Mouse (Mus musculus): ENCODE measurements at regions not wholly inside any gene's neighbourhood (a gene's known extent, or its start where the extent isn't known, plus 50 kb on each side); places are given as distances from the start of the nearest gene placed in this dataset.

GRCm38 (mm10) chr10:126531950-126532349 is 369.2 kb downstream of the Atp23 start:
- 57% methylated on average over 3 of the region's 3 CpGs for WGBS
- Histone ChIP-seq H3K4me2 (no peak overlapping the region), H3K9me3 (no peaks in the 10 kb centered on the region)

GRCm38 (mm10) chr10:126531368-126531767 is 369.8 kb downstream of the Atp23 start:
- Histone ChIP-seq H3K9ac (replicated peaks) (no peak overlapping the region), H3K36me3 (no peaks in the 10 kb centered on the region), H3K27me3 (no peaks in the 10 kb centered on the region), H3K9me3 (no peaks in the 10 kb centered on the region), H3K4me3 (replicated peaks) (no peak overlapping the region), H3K4me1 (replicated peaks) (0 out of 2 replicates have a peak, but pooled peaks cover 8% of the 10 kb centered on the region), H3K27ac (no peak overlapping the region), H3K4me2 (no peak overlapping the region)
- no peak for ATAC-seq (ENCODE audit: insufficient number of reproducible peaks, insufficient read depth, low FRiP score, low TSS enrichment, low read depth)
- 74% methylated on average over 1 of the region's 1 CpGs for WGBS

More at GRCm38 (mm10) chr10:126531950-126532349, 369.2 kb downstream of the Atp23 start:
- no peak overlapping the region for H3K4me3 ChIP-seq (replicated peaks)
- 0 out of 2 replicates have a peak, but pooled peaks cover 8% of the 10 kb centered on the region for H3K4me1 ChIP-seq (replicated peaks)
- no peaks in the 10 kb centered on the region for H3K36me3 ChIP-seq
- no peaks in the 10 kb centered on the region for H3K27me3 ChIP-seq
- no peak overlapping the region for H3K9ac ChIP-seq (replicated peaks)
- no peak for ATAC-seq (ENCODE audit: insufficient number of reproducible peaks, insufficient read depth, low FRiP score, low TSS enrichment, low read depth)
- no peak overlapping the region for H3K27ac ChIP-seq

- H3K27me3 ChIP-seq = no peaks in the 10 kb centered on the region
- H3K4me3 ChIP-seq (replicated peaks) = no peak overlapping the region
- H3K9ac ChIP-seq (replicated peaks) = no peak overlapping the region
- H3K36me3 ChIP-seq = no peaks in the 10 kb centered on the region
- H3K27ac ChIP-seq = no peak overlapping the region
- no peak for ATAC-seq (ENCODE audit: insufficient number of reproducible peaks, insufficient read depth, low FRiP score, low TSS enrichment, low read depth)
- H3K9me3 ChIP-seq = no peaks in the 10 kb centered on the region
- no peak overlapping the region for H3K4me2 ChIP-seq
- 84% methylated on average over 2 of the region's 2 CpGs for WGBS
- H3K4me1 ChIP-seq (replicated peaks) = 0 out of 2 replicates have a peak, but pooled peaks cover 2% of the 10 kb centered on the region
These were observed 372.4 kb downstream of the Atp23 start for GRCm38 (mm10) chr10:126528801-126529200.

GRCm38 (mm10) chr10:126526186-126526585 is 375.0 kb downstream of the Atp23 start:
- H3K4me2 ChIP-seq = no peak overlapping the region
- H3K4me1 ChIP-seq (replicated peaks) = peaks cover 16% of the 10 kb centered on the region
- no peak for ATAC-seq (ENCODE audit: insufficient number of reproducible peaks, insufficient read depth, low FRiP score, low TSS enrichment, low read depth)
- no peaks in the 10 kb centered on the region for H3K36me3 ChIP-seq
- H3K9ac ChIP-seq (replicated peaks) = no peak overlapping the region
- 77% methylated on average over 5 of the region's 5 CpGs for WGBS
- H3K27ac ChIP-seq = no peak overlapping the region
- H3K9me3 ChIP-seq = no peaks in the 10 kb centered on the region
- no peak overlapping the region for H3K4me3 ChIP-seq (replicated peaks)
- H3K27me3 ChIP-seq = no peaks in the 10 kb centered on the region

- no peak for ATAC-seq (ENCODE audit: insufficient number of reproducible peaks, insufficient read depth, low FRiP score, low TSS enrichment, low read depth)
- H3K27ac ChIP-seq = peak overlapping the region; percentile 73
- no peaks in the 10 kb centered on the region for H3K27me3 ChIP-seq
- H3K4me3 ChIP-seq (replicated peaks) = no peak overlapping the region
- no peaks in the 10 kb centered on the region for H3K36me3 ChIP-seq
- H3K4me2 ChIP-seq = no peak overlapping the region
- peaks cover 21% of the 10 kb centered on the region for H3K4me1 ChIP-seq (replicated peaks)
- no peaks in the 10 kb centered on the region for H3K9me3 ChIP-seq
- 35% methylated on average over 7 of the region's 7 CpGs for WGBS
- no peak overlapping the region for H3K9ac ChIP-seq (replicated peaks)
These were observed 379.0 kb downstream of the Atp23 start for GRCm38 (mm10) chr10:126521836-126522815.

GRCm38 (mm10) chr10:126520973-126521372 is 380.2 kb downstream of the Atp23 start:
- Histone ChIP-seq H3K4me2 (no peak overlapping the region), H3K4me3 (replicated peaks) (no peak overlapping the region), H3K36me3 (no peaks in the 10 kb centered on the region), H3K9ac (replicated peaks) (no peak overlapping the region), H3K27ac (no peak overlapping the region), H3K4me1 (replicated peaks) (peaks cover 21% of the 10 kb centered on the region), H3K27me3 (no peaks in the 10 kb centered on the region), H3K9me3 (no peaks in the 10 kb centered on the region)
- ATAC-seq (ENCODE audit: insufficient number of reproducible peaks, insufficient read depth, low FRiP score, low TSS enrichment, low read depth) = no peak
- 74% methylated on average over 9 of the region's 9 CpGs for WGBS

- H3K4me3 ChIP-seq (replicated peaks) = no peak overlapping the region
- H3K27ac ChIP-seq = no peak overlapping the region
- H3K36me3 ChIP-seq = no peaks in the 10 kb centered on the region
- no peak overlapping the region for H3K4me2 ChIP-seq
- H3K27me3 ChIP-seq = no peaks in the 10 kb centered on the region
- H3K9ac ChIP-seq (replicated peaks) = no peak overlapping the region
- no peaks in the 10 kb centered on the region for H3K9me3 ChIP-seq
- 59% methylated on average over 7 of the region's 7 CpGs for WGBS
- H3K4me1 ChIP-seq (replicated peaks) = no peaks in the 10 kb centered on the region
- ATAC-seq (ENCODE audit: insufficient number of reproducible peaks, insufficient read depth, low FRiP score, low TSS enrichment, low read depth) = no peak
These were observed 388.0 kb downstream of the Atp23 start for GRCm38 (mm10) chr10:126513185-126513584.

GRCm38 (mm10) chr10:126511511-126511910 is 389.6 kb downstream of the Atp23 start:
- no peak overlapping the region for H3K27ac ChIP-seq
- no peak overlapping the region for H3K4me2 ChIP-seq
- 96% methylated on average over 10 of the region's 10 CpGs for WGBS
- ATAC-seq (ENCODE audit: insufficient number of reproducible peaks, insufficient read depth, low FRiP score, low TSS enrichment, low read depth) = no peak
- no peaks in the 10 kb centered on the region for H3K36me3 ChIP-seq
- no peak overlapping the region for H3K9ac ChIP-seq (replicated peaks)
- H3K4me3 ChIP-seq (replicated peaks) = no peak overlapping the region
- no peaks in the 10 kb centered on the region for H3K4me1 ChIP-seq (replicated peaks)
- H3K27me3 ChIP-seq = no peaks in the 10 kb centered on the region
- no peaks in the 10 kb centered on the region for H3K9me3 ChIP-seq

GRCm38 (mm10) chr10:126505988-126506387 is 395.2 kb downstream of the Atp23 start:
- no peak overlapping the region for H3K27ac ChIP-seq
- no peaks in the 10 kb centered on the region for H3K36me3 ChIP-seq
- H3K9me3 ChIP-seq = no peaks in the 10 kb centered on the region
- no peak for ATAC-seq (ENCODE audit: insufficient number of reproducible peaks, insufficient read depth, low FRiP score, low TSS enrichment, low read depth)
- no peaks in the 10 kb centered on the region for H3K27me3 ChIP-seq
- no peak overlapping the region for H3K9ac ChIP-seq (replicated peaks)
- H3K4me3 ChIP-seq (replicated peaks) = no peak overlapping the region
- 88% methylated on average over 5 of the region's 5 CpGs for WGBS
- H3K4me2 ChIP-seq = no peak overlapping the region
- H3K4me1 ChIP-seq (replicated peaks) = no peaks in the 10 kb centered on the region

GRCm38 (mm10) chr10:126502013-126502688 is 399.0 kb downstream of the Atp23 start:
- no peaks in the 10 kb centered on the region for H3K9me3 ChIP-seq
- H3K4me2 ChIP-seq = no peak overlapping the region
- no peak overlapping the region for H3K27ac ChIP-seq
- no peaks in the 10 kb centered on the region for H3K4me1 ChIP-seq (replicated peaks)
- no peaks in the 10 kb centered on the region for H3K27me3 ChIP-seq
- no peaks in the 10 kb centered on the region for H3K36me3 ChIP-seq
- WGBS = 63% methylated on average over 5 of the region's 5 CpGs
- no peak overlapping the region for H3K9ac ChIP-seq (replicated peaks)
- no peak for ATAC-seq (ENCODE audit: insufficient number of reproducible peaks, insufficient read depth, low FRiP score, low TSS enrichment, low read depth)
- H3K4me3 ChIP-seq (replicated peaks) = no peak overlapping the region

GRCm38 (mm10) chr10:126498726-126499125 is 402.4 kb downstream of the Atp23 start:
- Histone ChIP-seq H3K4me2 (no peak overlapping the region), H3K36me3 (no peaks in the 10 kb centered on the region), H3K27me3 (no peaks in the 10 kb centered on the region), H3K4me3 (replicated peaks) (no peak overlapping the region), H3K27ac (no peak overlapping the region), H3K9ac (replicated peaks) (no peak overlapping the region), H3K9me3 (no peaks in the 10 kb centered on the region), H3K4me1 (replicated peaks) (no peaks in the 10 kb centered on the region)
- 86% methylated on average over 6 of the region's 6 CpGs for WGBS
- no peak for ATAC-seq (ENCODE audit: insufficient number of reproducible peaks, insufficient read depth, low FRiP score, low TSS enrichment, low read depth)
